Mouse (Mus musculus) liver, postnatal 0 days (tissue): ENCODE measurements around the gene Gpn1. TPM values are rescaled to one million over a fixed set of nuclear protein-coding genes. Genes with fewer than 3 reads are reported as not detected.

Experiments used
- ATAC-seq: fragments of 200-750 bp; cut with Nextera tagmentation; 2 replicates; pipeline ENCODE4 v1.8.0; 2017; ENCODE audit warnings: mild to moderate bottlenecking, moderate library complexity
- DNase-seq: peaks from one replicate; pipeline ENCODE4 v3.0.0-alpha.2; 2016
- H3K27ac ChIP-seq: fragments of 300-500 bp; sonication (generic); 2 replicates; pipeline ENCODE4 v1.5.1; 2014; ENCODE audit warnings: antibody characterized with exemption, moderate library complexity, mild to moderate bottlenecking, low read depth
- H3K27me3 ChIP-seq: fragments of 300-500 bp; sonication (generic); 2 replicates; pipeline ENCODE4 v1.6.1; 2014; ENCODE audit warnings: low read length, control low read depth, mixed read lengths; ENCODE audit not compliant: insufficient read depth
- H3K36me3 ChIP-seq: fragments of 300-500 bp; sonication (generic); replicated peaks from 2 replicates; pipeline ENCODE4 v1.6.1; 2014; ENCODE audit warnings: mild to moderate bottlenecking, control low read depth, low read length, moderate library complexity, mixed read lengths; ENCODE audit not compliant: insufficient read depth
- H3K4me1 ChIP-seq: fragments of 300-500 bp; sonication (generic); 2 replicates; pipeline ENCODE4 v1.6.1; 2014; ENCODE audit warnings: antibody characterized with exemption, mild to moderate bottlenecking, control low read depth; ENCODE audit not compliant: insufficient read depth
- H3K4me2 ChIP-seq: fragments of 300-500 bp; sonication (generic); 2 replicates; pipeline ENCODE4 v1.6.1; 2014; ENCODE audit warnings: low read depth, mild to moderate bottlenecking, low read length, moderate library complexity, mixed read lengths
- H3K4me3 ChIP-seq: fragments of 300-500 bp; sonication (generic); 2 replicates; pipeline ENCODE4 v1.5.1; 2014; ENCODE audit warnings: low read depth, low read length
- H3K9ac ChIP-seq: fragments of 300-500 bp; sonication (generic); replicated peaks from 2 replicates; pipeline ENCODE4 v1.6.1; 2014; ENCODE audit warnings: mild to moderate bottlenecking, moderate library complexity
- H3K9me3 ChIP-seq: fragments of 300-500 bp; sonication (generic); 2 replicates; pipeline ENCODE4 v1.6.1; 2016; ENCODE audit warnings: mild to moderate bottlenecking, control low read depth, low read length, mixed read lengths
- CTCF ChIP-seq: sonication (generic); IDR thresholded peaks from 2 replicates; pipeline ENCODE4 v1.5.1; 2016; ENCODE audit warnings: antibody characterized with exemption, low read depth
- EP300 ChIP-seq: IDR thresholded peaks from 2 replicates; pipeline ENCODE4 v1.6.1; 2016; ENCODE audit warnings: antibody characterized with exemption, low read depth, mild to moderate bottlenecking
- WGBS: fragments of 180-500 bp; shearing (Covaris S2); extraction: QIAGEN DNeasy Blood & Tissue Kit; methylation state at CpG from one replicate; pipeline ENCODE4 v1.1.7; 2014; ENCODE audit not compliant: insufficient replicate concordance; 5-methylcytosine and 5-hydroxymethylcytosine counted together
- polyA plus RNA-seq: library from polyadenylated mRNA; unstranded; fragments of >200 nt; fragmentation: Nextera tagmentation; extraction: Ambion mirVana; gene quantifications from 2 replicates; pipeline ENCODE4 v1.2.1, GENCODE M21; 2015

The Gpn1 gene
- polyA plus RNA-seq, 1 experiment from 2014 or later = 10.9 TPM

- TF ChIP-seq EP300 = no peak
- no peak for TF ChIP-seq CTCF
- Histone ChIP-seq H3K9me3 (no peaks in the 10 kb centered on the region), H3K36me3 (peaks cover 47% of the 10 kb centered on the region), H3K27ac (no peak overlapping the region), H3K4me2 (no peak overlapping the region), H3K27me3 (no peaks in the 10 kb centered on the region), H3K4me1 (no peaks in the 10 kb centered on the region; the same call in 1 of the 2 replicates), H3K4me3 (no peak overlapping the region), H3K9ac (no peak overlapping the region)
- WGBS = 87% methylated on average over 6 of the region's 6 CpGs
- DNase-seq (no peak), ATAC-seq (no peak)
Measured at GRCm38 (mm10) chr5:31469711-31470110, 24.8 kb upstream of the Gpn1 start.

DNA sequence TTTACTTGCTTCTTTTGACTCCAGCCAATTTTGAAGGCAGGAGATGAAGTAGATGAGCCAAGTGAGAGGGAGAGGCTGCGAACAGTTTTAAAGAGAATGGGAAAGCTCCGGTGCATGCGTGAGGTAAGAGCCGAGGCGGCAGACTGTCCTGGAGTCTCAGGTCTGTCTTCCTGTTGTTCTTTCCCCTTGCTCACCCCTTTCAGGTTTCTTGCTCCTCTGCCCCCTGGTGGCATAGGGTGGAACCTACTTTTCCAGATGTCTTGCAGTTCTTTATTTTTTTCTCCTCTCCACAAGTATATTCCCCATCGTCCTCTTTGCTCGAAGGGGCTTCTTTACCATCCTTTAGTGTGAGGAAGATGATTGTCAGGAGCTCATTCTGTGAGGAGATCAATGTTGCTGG, 24.2 kb upstream of the Gpn1 start:
- 62% methylated on average over 7 of the region's 7 CpGs for WGBS
- Histone ChIP-seq H3K36me3 (peaks cover 47% of the 10 kb centered on the region), H3K9ac (no peak overlapping the region), H3K9me3 (no peaks in the 10 kb centered on the region), H3K4me1 (no peaks in the 10 kb centered on the region; the same call in 1 of the 2 replicates), H3K4me2 (no peak overlapping the region), H3K27ac (no peak overlapping the region), H3K27me3 (no peaks in the 10 kb centered on the region), H3K4me3 (no peak overlapping the region)
- no peak for ATAC-seq
- TF ChIP-seq CTCF (peak; percentile 70), EP300 (no peak)
- peak; percentile 67 for DNase-seq

GRCm38 (mm10) chr5:31480536-31480935, 14.0 kb upstream of the Gpn1 start:
- WGBS = 90% methylated on average over 4 of the region's 4 CpGs
- Histone ChIP-seq H3K36me3 (peaks cover 47% of the 10 kb centered on the region), H3K4me3 (no peak overlapping the region), H3K9me3 (no peaks in the 10 kb centered on the region), H3K4me2 (no peak overlapping the region), H3K27me3 (no peaks in the 10 kb centered on the region), H3K4me1 (no peaks in the 10 kb centered on the region), H3K9ac (no peak overlapping the region), H3K27ac (no peak overlapping the region)
- no peak for DNase-seq
- no peak for ATAC-seq
- TF ChIP-seq CTCF = no peak
- no peak for TF ChIP-seq EP300

DNA sequence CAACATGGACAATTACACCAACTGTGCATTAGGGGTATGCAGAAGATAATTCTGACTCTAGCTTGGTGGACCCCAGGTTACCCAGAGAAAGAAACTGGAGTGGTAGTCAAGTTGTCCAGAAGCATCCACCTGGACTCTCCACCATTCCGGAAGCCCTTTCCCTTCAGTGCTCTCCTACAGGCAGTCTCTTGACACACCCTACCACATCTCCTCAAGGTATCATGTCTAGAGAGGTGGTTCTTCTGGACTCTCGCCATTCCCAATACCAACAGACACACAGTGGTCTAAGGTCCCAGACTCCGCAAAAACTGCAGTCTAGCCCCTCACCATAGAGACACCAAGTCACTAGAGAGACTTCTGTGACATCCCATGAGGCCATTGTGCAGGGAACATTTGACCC, 9.1 kb upstream of the Gpn1 start, which contains the start of gene 4930548H24Rik:
TSS of gene 4930548H24Rik (plus strand) at position 301 of the 400 bp plus-strand sequence.
- no peak for ATAC-seq
- H3K4me1 ChIP-seq = no peaks in the 10 kb centered on the region
- H3K9me3 ChIP-seq = no peaks in the 10 kb centered on the region
- H3K9ac ChIP-seq = no peak within 1 kb of the TSS
- no peak within 1 kb of the TSS for H3K27ac ChIP-seq
- no peaks in the 10 kb centered on the region for H3K27me3 ChIP-seq
- TF ChIP-seq EP300 (no peak), CTCF (no peak)
- H3K36me3 ChIP-seq = peaks cover 12% of the 10 kb centered on the region; the same call in 1 of the 2 replicates
- H3K4me2 ChIP-seq = no peak within 1 kb of the TSS
- no peak for DNase-seq
- WGBS = 83% methylated on average over 3 of the region's 3 CpGs
- H3K4me3 ChIP-seq = no peak within 1 kb of the TSS

DNA sequence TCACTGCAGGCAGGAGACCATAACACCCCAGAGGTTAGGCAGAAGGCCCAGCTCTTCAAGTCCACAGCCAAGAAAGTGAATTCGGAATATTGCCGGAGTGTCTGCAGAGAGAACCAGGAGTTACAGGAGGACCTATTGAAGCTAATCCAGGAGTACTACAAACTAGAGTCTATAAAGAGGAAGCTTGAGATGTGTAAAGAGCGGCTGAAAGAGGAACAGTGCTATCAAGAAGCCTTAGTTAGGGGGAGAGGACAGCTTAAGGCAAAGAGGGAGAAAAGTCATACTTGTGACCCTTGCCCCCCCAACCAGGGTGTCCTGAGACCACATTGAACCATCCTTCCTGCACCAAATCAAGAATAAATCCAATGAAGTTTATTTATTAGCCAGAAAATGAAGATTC, 6.7 kb upstream of the Gpn1 start:
- no peak overlapping the region for H3K4me2 ChIP-seq
- 75% methylated on average over 3 of the region's 3 CpGs for WGBS
- no peaks in the 10 kb centered on the region for H3K36me3 ChIP-seq
- H3K27ac ChIP-seq = no peak overlapping the region
- H3K4me3 ChIP-seq = no peak overlapping the region
- H3K9ac ChIP-seq = no peak overlapping the region
- no peaks in the 10 kb centered on the region for H3K4me1 ChIP-seq
- no peak for DNase-seq
- no peaks in the 10 kb centered on the region for H3K27me3 ChIP-seq
- TF ChIP-seq CTCF (no peak), EP300 (no peak)
- no peak for ATAC-seq
- no peaks in the 10 kb centered on the region for H3K9me3 ChIP-seq

DNA sequence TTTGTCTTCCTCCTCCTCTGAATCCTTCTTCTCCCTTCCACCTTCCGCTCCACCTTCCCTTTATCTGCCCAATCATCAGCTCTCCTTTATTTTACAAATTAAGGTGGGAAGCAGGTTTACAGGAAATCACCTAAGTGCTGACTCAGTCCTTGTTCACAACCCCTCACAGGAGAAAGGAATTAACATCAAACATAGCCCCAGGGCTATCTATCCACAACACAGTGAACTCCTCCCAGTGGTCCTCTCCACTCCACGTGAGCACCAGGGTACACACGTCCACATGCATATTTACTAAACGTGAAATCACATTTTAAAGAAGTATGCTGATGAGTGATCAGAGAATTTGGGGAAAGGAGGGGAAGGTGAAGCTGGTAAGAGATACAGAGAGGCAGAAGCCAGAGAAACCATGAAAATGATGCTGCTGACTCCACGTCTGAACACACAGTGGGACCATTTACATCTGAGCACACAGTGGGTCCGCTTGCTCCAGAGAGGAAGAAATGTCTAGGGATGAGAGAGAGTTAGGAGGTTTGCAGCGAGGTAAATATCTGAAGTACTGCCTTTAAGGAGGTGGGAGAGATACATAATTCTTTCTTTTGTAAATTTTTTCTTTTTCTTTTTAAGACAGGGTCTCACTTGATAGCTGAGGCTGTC, 5.3 kb upstream of the Gpn1 start:
- Histone ChIP-seq H3K27me3 (no peaks in the 10 kb centered on the region), H3K36me3 (no peaks in the 10 kb centered on the region), H3K4me2 (no peak overlapping the region), H3K4me1 (peaks cover 3% of the 10 kb centered on the region), H3K9me3 (no peaks in the 10 kb centered on the region), H3K4me3 (no peak overlapping the region), H3K9ac (no peak overlapping the region), H3K27ac (no peak overlapping the region)
- no peak for TF ChIP-seq EP300
- no peak for TF ChIP-seq CTCF
- DNase-seq (no peak), ATAC-seq (no peak)
- 59% methylated on average over 7 of the region's 7 CpGs for WGBS
